Mouse (Mus musculus) testis, adult 10 weeks (tissue): ENCODE measurements around the gene Twist2. TPM values are rescaled to one million over a fixed set of nuclear protein-coding genes. Genes with fewer than 3 reads are reported as not detected.

ENCODE experiments used
- polyA plus RNA-seq: library from polyadenylated mRNA; stranded (reverse); fragments of 350-450 nt; fragmentation: Illumina TruSeq; extraction: RNeasy Lipid Tissue Mini Kit (QIAGEN cat#74804); gene quantifications from one replicate; pipeline ENCODE4 v1.2.3, GENCODE M21; 2014; ENCODE audit warnings: low read depth, low replicate concordance

Gene Twist2
- 0.31 TPM for polyA plus RNA-seq

GRCm38 (mm10) chr1:91800967-91801843 is at the start of gene Twist2:
Gene Twist2, plus strand, starts transcription at chr1:91801461.

